Mouse (Mus musculus): ENCODE measurements around the gene Sgip1.

- TF ChIP-seq CTCF (IDR thresholded peaks at IDR 0.05; ENCODE audit: low read depth), result no peak
- TF ChIP-seq EP300 (IDR thresholded peaks at IDR 0.05; ENCODE audit: low read depth), result no peak
These were observed 51.1 kb downstream of the Sgip1 start for GRCm38 (mm10) chr4:102792100-102792790.

Data from heart, postnatal 0 days (tissue).